ENCODE assay signal across 24 mouse cellular contexts in the genomic region with DNA sequence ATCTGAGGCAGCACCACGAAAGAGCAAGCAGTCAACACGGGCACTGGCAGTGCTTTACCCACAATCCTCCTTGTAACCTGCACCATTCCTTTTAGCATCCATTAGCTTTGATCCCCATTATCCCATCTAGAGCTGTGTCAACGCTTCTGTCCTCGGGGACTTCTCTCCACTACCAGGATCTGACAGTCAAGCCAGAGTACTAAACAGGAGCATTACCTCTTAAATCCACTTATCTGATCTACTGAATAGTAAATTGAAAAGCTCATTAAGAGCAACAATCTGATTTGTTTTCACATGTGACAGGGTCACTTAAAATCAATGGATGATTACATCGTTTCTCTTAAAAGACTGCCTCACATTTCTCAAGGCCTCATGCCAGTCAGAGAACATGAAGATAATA. TPM values are rescaled to one million over a fixed set of nuclear protein-coding genes. Genes with fewer than 3 reads are reported as not detected.
DNase-seq lines count a peak whose midpoint lies in the region; ATAC-seq lines count a peak whose summit lies in the region.
"Had no signal": no experiment of that assay in that cellular context is flagged by ENCODE, and none has a peak within 500 bp of the region (broad histone marks: within the 10 kb centered on the region; RNA-seq: fewer than 3 reads in every experiment).

No protein-coding gene starts in this region.

- H3K27ac ChIP-seq in midbrain, embryonic 12.5 days (replicated peaks), result no peak overlapping the region
- H3K27ac ChIP-seq in midbrain, embryonic 10.5 days (replicated peaks), result no peak overlapping the region
- H3K27ac ChIP-seq: embryonic facial prominence, embryonic 12.5 days; forebrain, embryonic 12.5 days; heart, embryonic 10.5 days; hindbrain, embryonic 13.5 days; hindbrain, postnatal 0 days had no signal

- intact Hi-C loops in heart, postnatal 14 days (cut with DNase I), result no loop called here

- H3K4me2 ChIP-seq in midbrain, embryonic 12.5 days (replicated peaks), result no peak overlapping the region
- H3K4me2 ChIP-seq: embryonic facial prominence, embryonic 12.5 days; forebrain, embryonic 12.5 days; hindbrain, embryonic 13.5 days had no signal

- DNase-seq in embryo, embryonic 10.5 days (ENCODE audit: low spot score), result peak; percentile 33
- DNase-seq in embryo, embryonic 9.5 days (ENCODE audit: extremely low spot score), result no peak
- DNase-seq in midbrain, embryonic 10.5 days (ENCODE audit: low spot score), result no peak
- DNase-seq in MN1 (ENCODE audit: low spot score), result peak; percentile 61
- peak; percentile 21 for DNase-seq in retina, postnatal 7 days (ENCODE audit: low read depth, low spot score)
- no peak for DNase-seq in heart, postnatal 14 days
- DNase-seq: adrenal gland, postnatal 10 days; B cell, adult 2 months; cerebellum, adult 11-12 months; cerebellum, adult 9-10 months; cerebellum, postnatal 25 days; heart, adult 18-20 months; heart, postnatal 10 days had no signal

- ATAC-seq in midbrain, embryonic 12.5 days (ENCODE audit: low FRiP score, low read depth), result peak; percentile 47; the same call in 1 of the 2 replicates
- ATAC-seq: CD4-positive, CD25-positive, alpha-beta regulatory T cell, adult 4 months; hindbrain, postnatal 0 days had no signal

- no peak overlapping the region for H3K9ac ChIP-seq in midbrain, embryonic 12.5 days (replicated peaks)
- H3K9ac ChIP-seq: embryonic facial prominence, embryonic 12.5 days; forebrain, embryonic 12.5 days; hindbrain, embryonic 13.5 days had no signal

- H3K4me3 ChIP-seq in midbrain, embryonic 12.5 days, result no peak overlapping the region
- H3K4me3 ChIP-seq in midbrain, embryonic 10.5 days, result no peak overlapping the region
- H3K4me3 ChIP-seq: embryonic facial prominence, embryonic 12.5 days; forebrain, embryonic 12.5 days; heart, embryonic 10.5 days; hindbrain, embryonic 13.5 days had no signal

- 16% methylated on average over 5 of the region's 5 CpGs for WGBS in midbrain, embryonic 12.5 days
- 30% methylated on average over 5 of the region's 5 CpGs for WGBS in midbrain, embryonic 10.5 days

- H3K36me3 ChIP-seq in midbrain, embryonic 12.5 days, result no peaks in the 10 kb centered on the region
- H3K36me3 ChIP-seq in midbrain, embryonic 10.5 days, result no peaks in the 10 kb centered on the region
- H3K36me3 ChIP-seq: embryonic facial prominence, embryonic 12.5 days; forebrain, embryonic 12.5 days; G1E; heart, embryonic 10.5 days; hindbrain, embryonic 13.5 days had no signal

- no peaks in the 10 kb centered on the region for H3K9me3 ChIP-seq in midbrain, embryonic 12.5 days
- no peaks in the 10 kb centered on the region for H3K9me3 ChIP-seq in midbrain, embryonic 10.5 days (replicated peaks)
- H3K9me3 ChIP-seq: embryonic facial prominence, embryonic 12.5 days; forebrain, embryonic 12.5 days; G1E; heart, embryonic 10.5 days; hindbrain, embryonic 13.5 days had no signal

- peaks cover 6% of the 10 kb centered on the region; the same call in 1 of the 2 replicates for H3K4me1 ChIP-seq in midbrain, embryonic 12.5 days
- H3K4me1 ChIP-seq in midbrain, embryonic 10.5 days, result peaks cover 15% of the 10 kb centered on the region
- H3K4me1 ChIP-seq: embryonic facial prominence, embryonic 12.5 days had no signal

- H3K27me3 ChIP-seq in midbrain, embryonic 12.5 days, result 0 out of 2 replicates have a peak, but pooled peaks cover 10% of the 10 kb centered on the region
- no peaks in the 10 kb centered on the region for H3K27me3 ChIP-seq in midbrain, embryonic 10.5 days (ENCODE audit: low read depth, poor library complexity, severe bottlenecking)
- H3K27me3 ChIP-seq: embryonic facial prominence, embryonic 12.5 days; forebrain, embryonic 12.5 days; hindbrain, embryonic 13.5 days had no signal

RNA-seq across cellular contexts. Expression of gene Gm12117, which starts 55.6 kb away (rescaled TPM):
- polyA plus RNA-seq in midbrain, embryonic 12.5 days (2016; fragmentation: Nextera tagmentation; extraction: Ambion mirVana), result 0.46 TPM in 1 of 2 replicates, not detected in the other
- polyA plus RNA-seq in midbrain, embryonic 10.5 days (2016; fragmentation: Nextera tagmentation; extraction: Ambion mirVana), result not detected in 2 replicates
- total RNA-seq in heart, postnatal 14 days (2021), result not detected
- total RNA-seq: adrenal gland, postnatal 10 days; gastrocnemius, adult 8-10 months; heart, adult 18-20 months; heart, postnatal 10 days; hindbrain, postnatal 0 days had no signal
- polyA plus RNA-seq: CD4-positive, CD25-positive, alpha-beta regulatory T cell, adult 4 months; embryonic facial prominence, embryonic 12.5 days; G1E; heart, embryonic 14.5 days; hindbrain, embryonic 13.5 days; hindbrain, postnatal 0 days; intestine, embryonic 14.5 days had no signal

Comparison
In these comparisons a context has a peak if more than half of its experiments do, and no peak if none do; other contexts are left out.
1. DNase-seq: peak in embryo, embryonic 10.5 days (single experiment), MN1 (single experiment) and retina, postnatal 7 days (single experiment); none in embryo, embryonic 9.5 days (single experiment), midbrain, embryonic 10.5 days (single experiment) and heart, postnatal 14 days (0 of 2).